In genomic region chr9:111272996-111273785, GRCm38 (mm10) we compare ENCODE assay signal across 8 mouse cellular contexts. TPM values are rescaled to one million over a fixed set of nuclear protein-coding genes. Genes with fewer than 3 reads are reported as not detected.
DNase-seq lines count a peak whose midpoint lies in the region; ATAC-seq and TF ChIP-seq lines count a peak whose summit lies in the region.

No protein-coding gene starts in this region.

- H3K27me3 ChIP-seq in embryonic facial prominence, embryonic 12.5 days = no peaks in the 10 kb centered on the region
- H3K27me3 ChIP-seq in limb, embryonic 12.5 days = no peaks in the 10 kb centered on the region
- no peaks in the 10 kb centered on the region for H3K27me3 ChIP-seq in stomach, embryonic 16.5 days (ENCODE audit: control insufficient read depth, insufficient read depth, low read length)

- H3K9ac ChIP-seq in embryonic facial prominence, embryonic 12.5 days = peak overlapping the region; percentile 87
- H3K9ac ChIP-seq in limb, embryonic 12.5 days (replicated peaks) = peak overlapping the region; percentile 89
- peak overlapping the region; percentile 92 for H3K9ac ChIP-seq in stomach, embryonic 16.5 days (ENCODE audit: low read length)

- H3K36me3 ChIP-seq in embryonic facial prominence, embryonic 12.5 days = peaks cover 10% of the 10 kb centered on the region
- H3K36me3 ChIP-seq in limb, embryonic 12.5 days = peaks cover 34% of the 10 kb centered on the region
- H3K36me3 ChIP-seq in stomach, embryonic 16.5 days (ENCODE audit: control insufficient read depth, insufficient read depth, low read length) = peaks cover 9% of the 10 kb centered on the region

- 75% methylated on average over 15 of the region's 15 CpGs for WGBS in embryonic facial prominence, embryonic 12.5 days
- WGBS in limb, embryonic 12.5 days = 70% methylated on average over 15 of the region's 15 CpGs
- 52% methylated on average over 15 of the region's 15 CpGs for WGBS in stomach, embryonic 16.5 days

- peak overlapping the region; percentile 98 for H3K27ac ChIP-seq in layer of hippocampus, adult 2 months
- H3K27ac ChIP-seq in embryonic facial prominence, embryonic 12.5 days = no peak overlapping the region
- no peak overlapping the region for H3K27ac ChIP-seq in limb, embryonic 12.5 days
- no peak overlapping the region for H3K27ac ChIP-seq in stomach, embryonic 16.5 days (ENCODE audit: low read length)

- peaks cover 31% of the 10 kb centered on the region for H3K4me1 ChIP-seq in embryonic facial prominence, embryonic 12.5 days
- H3K4me1 ChIP-seq in limb, embryonic 12.5 days (replicated peaks) = peaks cover 43% of the 10 kb centered on the region
- H3K4me1 ChIP-seq in stomach, embryonic 16.5 days (ENCODE audit: control insufficient read depth, insufficient read depth, low read length) = peaks cover 27% of the 10 kb centered on the region

- peak overlapping the region; percentile 70 for H3K4me2 ChIP-seq in embryonic facial prominence, embryonic 12.5 days (replicated peaks)
- peak overlapping the region; percentile 87 for H3K4me2 ChIP-seq in limb, embryonic 12.5 days
- H3K4me2 ChIP-seq in stomach, embryonic 16.5 days (ENCODE audit: low read depth, low read length) = peak overlapping the region; percentile 74

- TF ChIP-seq CTCF in layer of hippocampus, adult 2 months (conservative IDR thresholded peaks at IDR 0.05) = no peak

- H3K9me3 ChIP-seq in embryonic facial prominence, embryonic 12.5 days = no peaks in the 10 kb centered on the region
- H3K9me3 ChIP-seq in limb, embryonic 12.5 days = no peaks in the 10 kb centered on the region
- no peaks in the 10 kb centered on the region for H3K9me3 ChIP-seq in stomach, embryonic 16.5 days (replicated peaks; ENCODE audit: control insufficient read depth, low read length)

- H3K4me3 ChIP-seq in layer of hippocampus, adult 2 months = peak overlapping the region; percentile 95
- peak overlapping the region; percentile 82 for H3K4me3 ChIP-seq in embryonic facial prominence, embryonic 12.5 days
- H3K4me3 ChIP-seq in limb, embryonic 12.5 days (replicated peaks) = peak overlapping the region; percentile 87
- peak overlapping the region; percentile 93 for H3K4me3 ChIP-seq in stomach, embryonic 16.5 days (replicated peaks; ENCODE audit: low read length)

- no peak for DNase-seq in layer of hippocampus, adult 2 months (ENCODE audit: low spot score in 2 of 2)
- DNase-seq in layer of hippocampus, adult 11-12 months (ENCODE audit: low spot score) = no peak
- no peak for DNase-seq in layer of hippocampus, postnatal 36 days
- no peak for DNase-seq in right cerebral cortex, postnatal 10 days (ENCODE audit: low spot score in 2 of 2)
- DNase-seq in urinary bladder, adult 2 months (ENCODE audit: low spot score) = no peak

- no peak for ATAC-seq in embryonic facial prominence, embryonic 12.5 days (ENCODE audit: insufficient number of reproducible peaks, insufficient read depth, low FRiP score, low TSS enrichment)
- no peak for ATAC-seq in limb, embryonic 12.5 days (ENCODE audit: insufficient number of reproducible peaks, insufficient read depth, low FRiP score, low TSS enrichment, low read depth)
- no peak for ATAC-seq in stomach, embryonic 16.5 days (ENCODE audit: insufficient read depth, low FRiP score)

RNA-seq across cellular contexts. Expression of gene Epm2aip1, which starts 1.5 kb away (rescaled TPM):
- 10 to 100 TPM; 76.5 to 80.7 TPM for total RNA-seq in layer of hippocampus, adult 2 months (2021)
- polyA plus RNA-seq in embryonic facial prominence, embryonic 12.5 days (2016; fragmentation: Nextera tagmentation; extraction: Ambion mirVana) = 41.1 and 43.0 TPM in 2 replicates
- 41.2 and 46.4 TPM in 2 replicates for polyA plus RNA-seq in limb, embryonic 12.5 days (2016; fragmentation: Nextera tagmentation; extraction: Ambion mirVana)
- polyA plus RNA-seq in stomach, embryonic 16.5 days (2015; fragmentation: Nextera tagmentation; extraction: Ambion mirVana) = 29.1 and 29.2 TPM in 2 replicates
- 10 to 100 TPM; 75.9 to 84.3 TPM for total RNA-seq in layer of hippocampus, postnatal 36 days (2021)
- polyA plus RNA-seq in urinary bladder, adult 2 months (2012; rRNA removed) = 22.9 and 29.2 TPM in 2 replicates

RNA-seq across cellular contexts. Expression of gene Mlh1, which starts 1.6 kb away (rescaled TPM):
- total RNA-seq in layer of hippocampus, adult 2 months (2021) = 10 to 100 TPM; 15.7 to 17.1 TPM
- polyA plus RNA-seq in embryonic facial prominence, embryonic 12.5 days (2016; fragmentation: Nextera tagmentation; extraction: Ambion mirVana) = 42.4 and 45.2 TPM in 2 replicates
- polyA plus RNA-seq in limb, embryonic 12.5 days (2016; fragmentation: Nextera tagmentation; extraction: Ambion mirVana) = 45.1 and 45.2 TPM in 2 replicates
- polyA plus RNA-seq in stomach, embryonic 16.5 days (2015; fragmentation: Nextera tagmentation; extraction: Ambion mirVana) = 34.6 and 35.5 TPM in 2 replicates
- total RNA-seq in layer of hippocampus, postnatal 36 days (2021) = 10 to 100 TPM; 15.6 to 18.6 TPM
- 30.8 and 35.8 TPM in 2 replicates for polyA plus RNA-seq in urinary bladder, adult 2 months (2012; rRNA removed)

RNA-seq across cellular contexts. Expression of gene Trank1, which starts 38.3 kb away (rescaled TPM):
- total RNA-seq in layer of hippocampus, adult 2 months (2021) = 100 to 1,000 TPM; 221 to 228 TPM
- 0.31 and 0.34 TPM in 2 replicates for polyA plus RNA-seq in embryonic facial prominence, embryonic 12.5 days (2016; fragmentation: Nextera tagmentation; extraction: Ambion mirVana)
- 0.10 and 0.12 TPM in 2 replicates for polyA plus RNA-seq in limb, embryonic 12.5 days (2016; fragmentation: Nextera tagmentation; extraction: Ambion mirVana)
- polyA plus RNA-seq in stomach, embryonic 16.5 days (2015; fragmentation: Nextera tagmentation; extraction: Ambion mirVana) = 0.08 and 0.21 TPM in 2 replicates
- 100 to 1,000 TPM; 201 to 218 TPM for total RNA-seq in layer of hippocampus, postnatal 36 days (2021)
- polyA plus RNA-seq in urinary bladder, adult 2 months (2012; rRNA removed) = 0.10 and 0.12 TPM in 2 replicates
